Mouse (Mus musculus): ENCODE results near the gene Anapc1.
"Not testable (repeated sequence)": the region's sequence is repeated elsewhere in the genome, so short reads cannot be mapped to it uniquely, and the experiment has no call there.

The Anapc1 gene

GRCm38 (mm10) chr2:128696426-128696825, 9.2 kb upstream of the Anapc1 start:
- CTCF ChIA-PET, result no interaction called here

GRCm38 (mm10) chr2:128694548-128694947, 7.4 kb upstream of the Anapc1 start:
- CTCF ChIA-PET, result no interaction called here

GRCm38 (mm10) chr2:128693828-128694227, 6.6 kb upstream of the Anapc1 start:
- CTCF ChIA-PET, result not testable (repeated sequence)

- CTCF ChIA-PET, result no interaction called here
Measured at GRCm38 (mm10) chr2:128693236-128693635, 6.0 kb upstream of the Anapc1 start.

- CTCF ChIA-PET, result no interaction called here
Measured at GRCm38 (mm10) chr2:128692771-128693170, 5.6 kb upstream of the Anapc1 start.

- CTCF ChIA-PET, result no interaction called here
Measured at GRCm38 (mm10) chr2:128692336-128692735, 5.1 kb upstream of the Anapc1 start.

- CTCF ChIA-PET, result interaction anchor here (0.6 kb wide), 1 partner anchor 114 kb away, joined by 4 read pairs; no protein-coding TSS in a partner anchor
Measured at GRCm38 (mm10) chr2:128687558-128688120, 448 bp upstream of the Anapc1 start.

GRCm38 (mm10) chr2:128680661-128681060, 6.5 kb downstream of the Anapc1 start:
- CTCF ChIA-PET, result interaction anchor here (0.6 kb wide), 1 partner anchor 1614 kb away, joined by 4 read pairs; no protein-coding TSS in a partner anchor

- CTCF ChIA-PET, result no interaction called here
Measured at GRCm38 (mm10) chr2:128620578-128620977, 66.6 kb downstream of the Anapc1 start.

- CTCF ChIA-PET, result no interaction called here
Measured at GRCm38 (mm10) chr2:128615366-128615765, 71.8 kb downstream of the Anapc1 start.

- CTCF ChIA-PET, result interaction anchor here (0.6 kb wide), 1 partner anchor 1929 kb away, joined by 24 read pairs; no protein-coding TSS in a partner anchor
Measured at GRCm38 (mm10) chr2:128613365-128613764, 73.8 kb downstream of the Anapc1 start.

- CTCF ChIA-PET, result no interaction called here
Measured at GRCm38 (mm10) chr2:128612275-128612674, 74.9 kb downstream of the Anapc1 start.

GRCm38 (mm10) chr2:128611178-128611577, 76.0 kb downstream of the Anapc1 start:
- CTCF ChIA-PET, result no interaction called here

GRCm38 (mm10) chr2:128609286-128609685, 77.9 kb downstream of the Anapc1 start:
- CTCF ChIA-PET, result no interaction called here

GRCm38 (mm10) chr2:128601534-128601933, 85.7 kb downstream of the Anapc1 start:
- CTCF ChIA-PET, result no interaction called here

GRCm38 (mm10) chr2:128592301-128592700, 94.9 kb downstream of the Anapc1 start:
- CTCF ChIA-PET, result no interaction called here

GRCm38 (mm10) chr2:128590909-128591308, 96.3 kb downstream of the Anapc1 start, which contains the start of gene Spdye4c:
Gene Spdye4c (plus strand): TSS chr2:128591209.
- CTCF ChIA-PET, result no interaction called here

- CTCF ChIA-PET, result interaction anchor here (0.6 kb wide), 1 partner anchor 670 kb away, joined by 3 read pairs; no protein-coding TSS in a partner anchor
Measured at GRCm38 (mm10) chr2:128582881-128583280, 104.3 kb downstream of the Anapc1 start.

- CTCF ChIA-PET, result interaction anchor here (0.6 kb wide), 1 partner anchor 115 kb away, joined by 4 read pairs; no protein-coding TSS in a partner anchor
Measured at GRCm38 (mm10) chr2:128572726-128573624, 114.2 kb downstream of the Anapc1 start.

GRCm38 (mm10) chr2:128571001-128571400, 116.2 kb downstream of the Anapc1 start:
- CTCF ChIA-PET, result no interaction called here

GRCm38 (mm10) chr2:128568490-128568889, 118.7 kb downstream of the Anapc1 start:
- CTCF ChIA-PET, result no interaction called here

GRCm38 (mm10) chr2:128568018-128568417, 119.2 kb downstream of the Anapc1 start:
- CTCF ChIA-PET, result no interaction called here
